Mouse (Mus musculus): ENCODE results near the gene Tbck. TPM values are rescaled to one million over a fixed set of nuclear protein-coding genes. Genes with fewer than 3 reads are reported as not detected.

The Tbck gene
- 2.0 TPM in 2 replicates for polyA plus RNA-seq (2012)

DNA sequence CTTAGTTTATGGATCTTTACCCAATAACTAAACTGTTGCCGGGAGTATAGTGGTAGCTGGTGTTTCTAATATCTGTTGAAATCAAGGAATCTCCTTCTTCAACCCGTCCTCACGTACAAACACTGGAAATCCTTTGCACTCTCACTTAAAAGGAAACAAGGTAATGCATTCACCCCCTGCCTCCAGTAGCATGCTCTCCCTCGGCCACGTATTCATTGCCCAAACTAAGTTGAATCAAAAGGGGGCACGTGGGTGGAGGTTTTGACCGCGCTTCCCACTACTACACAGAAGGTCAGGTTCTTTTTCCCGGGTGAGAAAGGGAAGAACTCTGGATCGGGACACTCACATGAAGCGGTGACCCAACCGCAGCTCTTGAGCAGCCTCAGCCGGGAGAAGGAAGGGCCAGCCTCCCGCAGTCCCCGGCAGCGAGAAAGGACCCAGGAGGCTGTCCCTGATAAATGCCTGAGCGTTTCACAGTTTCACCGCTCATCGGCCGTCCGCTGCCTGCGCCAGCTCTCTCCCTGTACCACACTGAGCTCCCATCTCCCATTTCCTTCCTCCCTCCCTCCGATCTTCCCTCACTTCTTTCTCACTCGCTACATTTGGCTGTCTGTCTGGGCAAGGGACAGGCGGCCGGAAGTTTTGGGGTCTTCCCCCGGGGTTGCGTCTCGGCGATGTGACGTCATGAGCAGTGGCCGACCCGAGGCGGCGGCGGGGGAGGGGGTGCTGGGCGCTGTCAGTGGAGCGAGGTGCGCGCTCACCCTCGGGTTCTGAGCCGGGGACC, at the start of gene Tbck:
Gene Tbck, plus strand, starts transcription at position 698 of the 784 bp plus-strand sequence.

GRCm38 (mm10) chr3:132684231-132684928, 436 bp downstream of the Tbck start, which contains the start of gene Aimp1:
Gene Aimp1, minus strand, starts transcription at chr3:132684370.

Other genes with a start within 250 kb of the Tbck start
- gene Gimd1, start 54.3 kb upstream of the Tbck start, polyA plus RNA-seq (2012): not detected in 2 replicates
- gene Aimp1, start 226 bp downstream of the Tbck start, polyA plus RNA-seq (2012): 11.6 and 12.8 TPM in 2 replicates